Mouse (Mus musculus): ENCODE results near the gene Notch1.
A peak's percentile ranks its signal among the peaks of the same experiment; 100 is the strongest.

Notch1 gene

GRCm38 (mm10) chr2:26447451-26447850 lies 69.0 kb downstream of the Notch1 start:
- no peak for DNase-seq (ENCODE audit: low read depth, low spot score)

DNA sequence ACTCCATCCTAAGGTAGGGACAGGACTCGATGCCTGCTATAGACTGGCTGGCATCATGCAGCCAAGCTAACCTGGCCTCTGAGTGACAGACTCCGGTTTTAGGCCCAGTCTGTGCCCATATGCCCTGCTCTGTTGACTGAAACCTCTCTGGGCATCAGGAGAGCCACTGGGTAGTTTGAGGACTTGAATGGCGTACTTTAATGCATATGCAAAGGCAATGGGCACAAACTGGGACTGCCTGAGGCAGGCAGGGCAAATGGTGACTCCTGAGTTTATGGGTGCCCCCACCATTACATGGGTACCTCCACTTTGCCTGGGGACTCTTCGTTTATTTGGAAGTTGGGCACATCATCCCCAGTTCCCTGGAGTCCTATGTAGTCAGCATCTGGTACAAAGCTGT lies 69.8 kb downstream of the Notch1 start:
- DNase-seq (ENCODE audit: low read depth, low spot score), result no peak

DNA sequence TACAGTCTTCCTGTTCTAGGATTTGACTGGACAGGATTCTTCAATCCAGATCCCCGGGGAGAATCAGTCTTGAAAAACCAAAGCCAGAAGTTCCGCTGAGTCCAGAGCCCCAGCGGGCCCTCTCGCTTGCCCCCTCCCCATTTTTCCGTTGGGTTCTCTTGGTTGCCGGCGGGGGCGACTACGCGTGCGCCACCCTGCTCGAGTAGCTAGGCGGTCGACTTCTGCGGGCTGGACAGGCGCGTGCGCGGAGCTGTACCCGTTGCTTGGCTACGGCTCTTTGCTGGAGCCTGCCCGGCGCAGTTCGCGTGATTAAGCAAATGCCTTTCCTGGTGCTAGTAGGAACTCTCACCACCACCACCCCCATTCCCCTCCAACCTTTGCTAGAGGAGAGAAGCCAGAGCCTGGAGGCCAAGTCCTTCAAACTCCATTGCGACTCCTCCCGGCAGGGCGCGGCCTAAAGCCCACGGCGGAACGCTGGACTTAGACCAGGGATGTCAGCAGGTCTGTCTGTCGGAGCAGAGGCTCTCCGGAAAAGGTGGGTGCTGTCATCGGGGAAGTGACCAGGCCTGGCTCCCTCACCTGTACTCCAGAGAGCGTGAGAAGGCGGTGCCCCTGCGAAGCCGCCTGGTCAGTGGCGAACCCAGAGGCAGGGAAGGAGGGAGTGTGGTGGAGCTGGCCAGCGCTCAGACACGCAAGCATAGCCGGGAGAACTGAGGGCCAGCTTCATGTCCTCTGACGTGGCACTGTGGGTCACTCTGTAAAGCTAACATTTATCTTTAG lies 70.6 kb downstream of the Notch1 start:
- DNase-seq (ENCODE audit: low read depth, low spot score), result no peak

DNA sequence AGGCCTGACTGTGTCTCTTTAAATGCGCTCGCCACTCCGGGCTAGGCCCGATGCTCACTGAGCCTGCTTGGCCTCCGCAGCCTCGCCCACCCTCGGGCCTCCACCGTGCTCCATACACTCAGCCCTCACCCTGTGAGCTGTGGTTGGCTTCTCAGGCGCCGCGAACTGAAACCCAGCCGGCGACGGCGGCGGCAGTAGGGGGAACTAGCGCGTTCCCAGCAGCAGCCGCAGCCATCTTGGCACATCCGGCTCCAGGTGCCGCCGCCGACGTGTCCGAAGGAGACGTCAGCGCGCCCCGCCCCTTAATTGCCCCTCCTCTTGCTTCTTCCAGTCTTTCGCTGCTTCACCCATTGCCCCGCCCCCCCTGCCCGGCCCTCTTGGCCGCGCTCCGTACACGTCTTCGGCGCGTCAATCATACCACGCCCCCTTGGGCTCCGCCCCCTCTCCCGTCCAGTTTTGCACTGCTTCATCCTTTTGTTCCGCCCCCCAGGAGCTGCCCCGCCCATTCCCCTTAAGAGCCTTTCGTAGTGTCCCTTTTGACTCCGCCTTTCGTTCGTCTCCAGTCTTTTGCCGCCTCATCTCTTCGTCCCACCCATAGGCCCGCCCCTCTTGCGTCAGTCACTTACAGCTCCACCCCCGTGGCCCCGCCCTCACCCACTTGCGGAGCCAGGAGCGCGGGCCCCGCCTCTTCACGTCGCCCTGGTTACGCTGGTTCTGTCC lies 71.4 kb downstream of the Notch1 start, which contains the start of gene Sec16a:
Sec16a (minus strand) TSS at position 271 of the 720 bp plus-strand sequence.
- peak; percentile 100 for DNase-seq (ENCODE audit: low read depth, low spot score)

GRCm38 (mm10) chr2:26444368-26444767 lies 72.1 kb downstream of the Notch1 start:
- no peak for DNase-seq (ENCODE audit: low read depth, low spot score)

- DNase-seq (ENCODE audit: low read depth, low spot score), result no peak
Observed at GRCm38 (mm10) chr2:26443876-26444275, 72.6 kb downstream of the Notch1 start.

GRCm38 (mm10) chr2:26442843-26443242 lies 73.6 kb downstream of the Notch1 start:
- DNase-seq (ENCODE audit: low read depth, low spot score), result no peak

GRCm38 (mm10) chr2:26441688-26442087 lies 74.8 kb downstream of the Notch1 start:
- DNase-seq (ENCODE audit: low read depth, low spot score), result no peak

DNA sequence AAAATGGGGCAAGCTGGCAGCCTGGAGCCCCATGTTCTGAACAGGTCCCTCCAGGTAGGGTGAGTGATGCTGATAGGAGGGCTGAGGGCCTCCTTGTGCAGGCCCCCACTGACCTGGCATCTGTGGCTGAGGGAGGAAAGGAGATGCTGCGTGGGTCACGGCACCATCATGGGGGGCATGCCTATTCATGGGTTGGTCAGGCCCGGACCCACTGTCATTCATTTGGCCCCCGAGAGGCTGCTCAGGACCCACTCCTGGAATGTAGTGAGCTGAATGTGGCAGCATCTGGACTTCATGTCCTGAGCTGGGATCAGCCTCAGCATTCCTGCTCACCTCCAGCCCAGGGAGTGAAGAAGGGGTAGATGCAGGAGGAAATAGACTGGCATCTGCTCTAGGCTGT lies 75.2 kb downstream of the Notch1 start:
- no peak for DNase-seq (ENCODE audit: low read depth, low spot score)

- DNase-seq (ENCODE audit: low read depth, low spot score), result no peak
Observed at GRCm38 (mm10) chr2:26439671-26440070, 76.8 kb downstream of the Notch1 start.

GRCm38 (mm10) chr2:26438373-26438772 lies 78.1 kb downstream of the Notch1 start:
- no peak for DNase-seq (ENCODE audit: low read depth, low spot score)

DNA sequence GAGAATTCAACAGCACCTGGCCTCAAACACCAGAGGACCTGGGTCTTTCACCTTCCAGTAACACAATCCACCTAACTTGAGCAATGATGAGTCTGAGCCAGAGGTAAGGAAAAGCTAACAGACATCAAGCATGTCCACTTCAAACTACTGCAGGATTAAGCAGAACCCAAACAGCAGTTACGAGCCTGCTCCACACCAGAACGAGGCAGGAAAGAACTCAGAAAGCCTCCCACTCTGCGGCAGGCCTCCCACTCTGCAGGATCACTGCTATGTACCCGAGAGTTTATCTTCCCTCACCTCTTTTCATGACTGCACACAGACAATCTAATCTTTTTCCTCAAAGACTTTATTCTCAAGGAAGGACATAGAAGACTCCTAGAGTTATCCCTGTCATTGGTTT lies 79.2 kb downstream of the Notch1 start:
- DNase-seq (ENCODE audit: low read depth, low spot score), result no peak

- no peak for DNase-seq (ENCODE audit: low read depth, low spot score)
Observed at GRCm38 (mm10) chr2:26434791-26435572, 81.5 kb downstream of the Notch1 start.

DNA sequence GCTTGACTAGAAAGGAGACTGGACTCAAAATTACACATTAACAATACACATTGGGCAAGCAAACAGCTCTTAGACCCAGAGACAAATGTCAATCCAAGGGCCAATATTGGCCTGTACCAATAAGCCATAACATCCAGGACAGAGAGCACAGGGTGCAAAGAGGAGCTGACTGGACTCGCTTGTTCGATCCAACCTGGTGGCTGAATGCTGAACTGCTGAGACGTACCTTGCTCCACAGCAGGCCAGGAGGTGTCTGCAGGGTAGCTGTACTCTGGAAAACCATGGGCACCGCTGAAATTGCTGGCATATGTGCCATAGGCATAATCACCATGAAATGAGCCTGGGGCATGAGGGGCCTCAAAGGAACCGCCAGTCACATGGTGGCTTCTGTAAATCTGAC lies 86.6 kb downstream of the Notch1 start:
- DNase-seq (ENCODE audit: low read depth, low spot score), result no peak

DNA sequence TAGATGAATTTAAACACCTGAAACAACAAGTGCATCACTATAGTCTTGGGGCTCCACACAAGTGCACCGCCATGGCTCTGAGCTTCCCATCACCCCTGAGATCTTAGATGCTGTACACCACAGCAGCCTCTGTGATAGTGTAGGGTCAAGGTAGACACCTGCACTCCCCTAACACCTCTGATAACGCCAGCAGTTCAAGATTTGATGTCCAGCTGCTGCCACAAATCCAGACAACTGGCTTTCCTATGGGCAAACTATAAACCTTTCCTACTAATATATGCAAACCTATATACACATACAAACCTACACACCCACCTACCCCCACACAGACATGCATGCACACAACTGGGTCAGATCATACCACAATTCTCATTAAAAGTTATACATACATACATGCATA lies 91.9 kb downstream of the Notch1 start:
- no peak for DNase-seq (ENCODE audit: low read depth, low spot score)

GRCm38 (mm10) chr2:26423086-26423485 lies 93.4 kb downstream of the Notch1 start:
- no peak for DNase-seq (ENCODE audit: low read depth, low spot score)

GRCm38 (mm10) chr2:26421969-26422368 lies 94.5 kb downstream of the Notch1 start:
- DNase-seq (ENCODE audit: low read depth, low spot score), result no peak

DNA sequence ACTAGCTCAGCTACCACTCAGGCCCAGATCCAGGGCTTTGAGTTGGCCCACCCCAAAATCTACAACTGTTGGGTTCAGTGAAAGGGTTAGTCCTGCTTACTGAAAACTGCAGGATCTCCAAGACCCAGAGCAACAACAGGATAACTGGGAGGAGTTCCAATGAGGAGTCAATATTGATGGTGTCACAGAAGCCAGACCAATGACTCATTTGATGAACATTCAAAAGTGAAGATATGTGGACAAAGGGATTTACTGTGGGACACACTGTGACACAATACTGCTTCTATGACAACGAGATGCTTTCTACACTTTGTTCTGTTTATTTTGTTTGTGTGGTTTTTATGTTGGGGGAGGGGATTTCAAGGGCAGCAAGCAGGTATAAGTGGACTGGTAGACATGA lies 98.3 kb downstream of the Notch1 start:
- DNase-seq (ENCODE audit: low read depth, low spot score), result no peak

GRCm38 (mm10) chr2:26417066-26417465 lies 99.4 kb downstream of the Notch1 start:
- no peak for DNase-seq (ENCODE audit: low read depth, low spot score)

GRCm38 (mm10) chr2:26410931-26411411 lies 105.5 kb downstream of the Notch1 start:
- no peak for DNase-seq (ENCODE audit: low read depth, low spot score)

GRCm38 (mm10) chr2:26410091-26410490 lies 106.4 kb downstream of the Notch1 start:
- DNase-seq (ENCODE audit: low read depth, low spot score), result no peak

DNA sequence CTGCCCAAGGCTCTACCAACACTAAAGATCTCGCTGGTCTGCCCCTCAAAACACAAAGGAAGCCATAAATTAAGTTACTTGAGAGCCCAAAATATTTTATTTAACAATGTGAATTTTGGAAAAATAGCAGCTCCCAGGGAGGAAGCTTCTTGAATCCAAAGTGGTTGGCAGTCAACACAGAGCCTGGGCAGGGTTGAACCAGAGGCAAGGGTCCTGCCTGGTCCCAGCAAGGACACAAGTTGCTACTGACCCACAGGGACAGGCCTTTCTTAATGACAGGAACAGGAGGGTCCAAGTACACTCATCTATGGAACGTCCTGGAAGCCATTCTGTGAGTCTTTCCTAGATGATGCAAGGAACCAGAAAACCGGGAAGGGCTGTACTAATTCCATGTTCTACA lies 107.1 kb downstream of the Notch1 start:
- no peak for DNase-seq (ENCODE audit: low read depth, low spot score)
